Mouse (Mus musculus) c-Kit-positive CD71-positive TER-119-positive erythroid progenitor cells, embryonic 14.5 days (primary cell): ENCODE data around the gene Rab21.
A peak's percentile ranks its signal among the peaks of the same experiment; 100 is the strongest.

Source experiments
- DNase-seq: peaks from one replicate; pipeline ENCODE4 v3.0.0-alpha.2; 2013; ENCODE audit warnings: low spot score

Rab21 gene

GRCm38 (mm10) chr10:115315473-115316171 is at the start of gene Rab21:
Gene Rab21 (minus strand): TSS chr10:115315594.
- peak; percentile 87 for DNase-seq

- DNase-seq, result no peak
These were observed 47.8 kb upstream of the Rab21 start for GRCm38 (mm10) chr10:115363151-115363550.

GRCm38 (mm10) chr10:115362623-115362964 is 47.2 kb upstream of the Rab21 start:
- DNase-seq, result no peak

- peak; percentile 97 for DNase-seq
These were observed 46.6 kb upstream of the Rab21 start, which contains the start of gene Tmem19 for GRCm38 (mm10) chr10:115361840-115362622. Gene Tmem19 (minus strand): TSS chr10:115362501.

GRCm38 (mm10) chr10:115359066-115359465 is 43.7 kb upstream of the Rab21 start:
- no peak for DNase-seq

GRCm38 (mm10) chr10:115358216-115358919 is 43.0 kb upstream of the Rab21 start:
- no peak for DNase-seq

GRCm38 (mm10) chr10:115356106-115356505 is 40.7 kb upstream of the Rab21 start:
- DNase-seq, result no peak

- no peak for DNase-seq
These were observed 39.6 kb upstream of the Rab21 start for GRCm38 (mm10) chr10:115355016-115355415.

GRCm38 (mm10) chr10:115354553-115354952 is 39.2 kb upstream of the Rab21 start:
- DNase-seq, result no peak

GRCm38 (mm10) chr10:115350810-115351397 is 35.5 kb upstream of the Rab21 start:
- DNase-seq, result no peak

- DNase-seq, result no peak
These were observed 34.1 kb upstream of the Rab21 start for GRCm38 (mm10) chr10:115349509-115349908.

GRCm38 (mm10) chr10:115349029-115349428 is 33.6 kb upstream of the Rab21 start:
- DNase-seq, result no peak

GRCm38 (mm10) chr10:115348131-115348530 is 32.7 kb upstream of the Rab21 start:
- no peak for DNase-seq

GRCm38 (mm10) chr10:115346444-115346843 is 31.1 kb upstream of the Rab21 start:
- DNase-seq, result no peak

GRCm38 (mm10) chr10:115342771-115343425 is 27.5 kb upstream of the Rab21 start:
- no peak for DNase-seq

- DNase-seq, result no peak
These were observed 24.5 kb upstream of the Rab21 start for GRCm38 (mm10) chr10:115339820-115340328.

- DNase-seq, result no peak
These were observed 21.5 kb upstream of the Rab21 start for GRCm38 (mm10) chr10:115336901-115337300.

- no peak for DNase-seq
These were observed 18.1 kb upstream of the Rab21 start for GRCm38 (mm10) chr10:115333528-115333927.

GRCm38 (mm10) chr10:115332997-115333396 is 17.6 kb upstream of the Rab21 start:
- no peak for DNase-seq

- no peak for DNase-seq
These were observed 17.1 kb upstream of the Rab21 start for GRCm38 (mm10) chr10:115332420-115332952.

GRCm38 (mm10) chr10:115329010-115329530 is 13.7 kb upstream of the Rab21 start:
- DNase-seq, result no peak
